Mouse (Mus musculus): ENCODE results near the gene Fam209. TPM values are rescaled to one million over a fixed set of nuclear protein-coding genes. Genes with fewer than 3 reads are reported as not detected.

Gene Fam209
- polyA plus RNA-seq, 1 experiment from 2014 or later, result not detected

- 13% methylated on average over 3 of the region's 3 CpGs for WGBS
- H3K4me3 ChIP-seq, result peak overlapping the region; percentile 47
- peaks cover 14% of the 10 kb centered on the region for H3K4me1 ChIP-seq (replicated peaks)
- H3K36me3 ChIP-seq, result no peaks in the 10 kb centered on the region
- peak overlapping the region; percentile 54 for H3K9ac ChIP-seq
- H3K27ac ChIP-seq, result peak overlapping the region; percentile 78
- H3K27me3 ChIP-seq, result no peaks in the 10 kb centered on the region
- ATAC-seq (replicated peaks; ENCODE audit: insufficient number of reproducible peaks, insufficient read depth, low FRiP score, low read depth), result peak; percentile 77
- H3K4me2 ChIP-seq, result peak overlapping the region; percentile 63
- H3K9me3 ChIP-seq (replicated peaks), result no peaks in the 10 kb centered on the region
Measured at GRCm38 (mm10) chr2:172477350-172477749, 5.0 kb downstream of the Fam209 start.

DNA sequence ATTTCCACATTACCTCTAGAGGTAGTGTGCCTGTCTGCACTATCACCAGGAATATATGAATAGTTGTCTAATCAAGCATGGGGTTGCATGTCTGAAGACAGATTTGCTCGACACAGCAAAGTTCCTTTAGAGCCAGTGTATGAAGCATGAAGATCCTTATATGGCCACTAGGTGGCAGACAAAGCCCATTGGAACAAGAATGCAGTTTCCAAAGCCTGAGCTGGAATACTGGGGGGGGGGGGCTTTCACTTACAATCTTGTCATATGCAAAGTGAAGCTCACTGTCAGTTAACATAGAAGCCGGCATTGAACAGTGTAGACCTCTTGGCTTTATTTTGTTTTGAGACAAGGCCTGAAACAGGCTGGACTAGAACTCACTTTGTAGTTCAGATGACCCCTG is 5.5 kb downstream of the Fam209 start:
- H3K9ac ChIP-seq, result peak overlapping the region; percentile 54
- H3K36me3 ChIP-seq, result no peaks in the 10 kb centered on the region
- no peaks in the 10 kb centered on the region for H3K27me3 ChIP-seq
- peak overlapping the region; percentile 78 for H3K27ac ChIP-seq
- peak overlapping the region; percentile 47 for H3K4me3 ChIP-seq
- H3K4me1 ChIP-seq (replicated peaks), result peaks cover 14% of the 10 kb centered on the region
- 3% methylated on average over 2 of the region's 2 CpGs for WGBS
- no peaks in the 10 kb centered on the region for H3K9me3 ChIP-seq (replicated peaks)
- H3K4me2 ChIP-seq, result peak overlapping the region; percentile 63
- no peak for ATAC-seq (replicated peaks; ENCODE audit: insufficient number of reproducible peaks, insufficient read depth, low FRiP score, low read depth)

- Histone ChIP-seq H3K27me3 (no peaks in the 10 kb centered on the region), H3K9me3 (replicated peaks) (no peaks in the 10 kb centered on the region), H3K27ac (no peak overlapping the region), H3K4me3 (no peak overlapping the region), H3K36me3 (no peaks in the 10 kb centered on the region), H3K4me2 (no peak overlapping the region), H3K9ac (no peak overlapping the region), H3K4me1 (replicated peaks) (peaks cover 7% of the 10 kb centered on the region)
- 59% methylated on average over 7 of the region's 7 CpGs for WGBS
- ATAC-seq (replicated peaks; ENCODE audit: insufficient number of reproducible peaks, insufficient read depth, low FRiP score, low read depth), result no peak
Measured at GRCm38 (mm10) chr2:172480296-172480695, 8.0 kb downstream of the Fam209 start.

GRCm38 (mm10) chr2:172481654-172482385 is 9.5 kb downstream of the Fam209 start:
- Histone ChIP-seq H3K9me3 (replicated peaks) (no peaks in the 10 kb centered on the region), H3K4me2 (no peak overlapping the region), H3K27me3 (no peaks in the 10 kb centered on the region), H3K9ac (no peak overlapping the region), H3K4me1 (replicated peaks) (peaks cover 4% of the 10 kb centered on the region), H3K4me3 (no peak overlapping the region), H3K27ac (no peak overlapping the region), H3K36me3 (no peaks in the 10 kb centered on the region)
- no peak for ATAC-seq (replicated peaks; ENCODE audit: insufficient number of reproducible peaks, insufficient read depth, low FRiP score, low read depth)
- WGBS, result 81% methylated on average over 16 of the region's 16 CpGs

GRCm38 (mm10) chr2:172483766-172484413 is 11.6 kb downstream of the Fam209 start:
- WGBS, result 80% methylated on average over 14 of the region's 14 CpGs
- no peak overlapping the region for H3K9ac ChIP-seq
- H3K36me3 ChIP-seq, result no peaks in the 10 kb centered on the region
- no peak overlapping the region for H3K27ac ChIP-seq
- no peak overlapping the region for H3K4me2 ChIP-seq
- H3K4me1 ChIP-seq (replicated peaks), result no peaks in the 10 kb centered on the region
- H3K4me3 ChIP-seq, result no peak overlapping the region
- no peak for ATAC-seq (replicated peaks; ENCODE audit: insufficient number of reproducible peaks, insufficient read depth, low FRiP score, low read depth)
- no peaks in the 10 kb centered on the region for H3K9me3 ChIP-seq (replicated peaks)
- no peaks in the 10 kb centered on the region for H3K27me3 ChIP-seq

DNA sequence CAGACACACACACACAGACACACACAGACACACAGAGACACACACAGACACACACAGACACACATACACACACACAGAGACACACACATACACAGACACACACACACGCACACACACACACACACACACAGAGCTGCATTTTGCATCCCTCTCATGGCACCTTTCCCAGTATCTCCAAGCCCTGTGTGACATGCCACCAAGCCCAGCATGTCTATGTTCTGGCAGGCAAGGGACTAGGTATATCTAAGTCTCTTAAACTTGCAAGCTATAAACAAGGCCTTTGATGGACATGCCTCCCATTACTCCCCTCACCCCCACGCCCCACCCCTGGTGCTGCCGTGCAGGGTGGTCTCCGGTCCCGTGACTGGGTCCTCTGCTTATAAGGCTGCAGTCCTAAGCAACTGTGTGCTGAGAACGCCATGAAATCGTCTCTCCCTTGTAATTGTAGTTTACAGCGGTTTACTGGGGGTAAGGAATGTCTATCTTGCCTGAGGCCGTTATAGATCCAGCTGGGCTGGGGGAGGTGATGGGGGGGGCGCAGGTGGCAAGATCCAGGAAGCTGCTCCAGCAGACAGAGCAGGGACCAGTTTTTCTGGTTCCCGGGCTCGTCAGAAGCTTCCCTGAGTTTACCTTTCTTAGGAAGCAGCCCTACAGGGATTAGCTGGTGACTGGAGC is 12.5 kb downstream of the Fam209 start:
- no peak overlapping the region for H3K27ac ChIP-seq
- H3K36me3 ChIP-seq, result no peaks in the 10 kb centered on the region
- no peaks in the 10 kb centered on the region for H3K27me3 ChIP-seq
- 47% methylated on average over 12 of the region's 12 CpGs for WGBS
- no peak overlapping the region for H3K4me2 ChIP-seq
- no peak for ATAC-seq (replicated peaks; ENCODE audit: insufficient number of reproducible peaks, insufficient read depth, low FRiP score, low read depth)
- no peak overlapping the region for H3K9ac ChIP-seq
- H3K4me1 ChIP-seq (replicated peaks), result no peaks in the 10 kb centered on the region
- no peaks in the 10 kb centered on the region for H3K9me3 ChIP-seq (replicated peaks)
- H3K4me3 ChIP-seq, result no peak overlapping the region

- no peaks in the 10 kb centered on the region for H3K9me3 ChIP-seq (replicated peaks)
- no peak overlapping the region for H3K4me2 ChIP-seq
- ATAC-seq (replicated peaks; ENCODE audit: insufficient number of reproducible peaks, insufficient read depth, low FRiP score, low read depth), result no peak
Measured at GRCm38 (mm10) chr2:172496736-172497345, 24.5 kb downstream of the Fam209 start.

DNA sequence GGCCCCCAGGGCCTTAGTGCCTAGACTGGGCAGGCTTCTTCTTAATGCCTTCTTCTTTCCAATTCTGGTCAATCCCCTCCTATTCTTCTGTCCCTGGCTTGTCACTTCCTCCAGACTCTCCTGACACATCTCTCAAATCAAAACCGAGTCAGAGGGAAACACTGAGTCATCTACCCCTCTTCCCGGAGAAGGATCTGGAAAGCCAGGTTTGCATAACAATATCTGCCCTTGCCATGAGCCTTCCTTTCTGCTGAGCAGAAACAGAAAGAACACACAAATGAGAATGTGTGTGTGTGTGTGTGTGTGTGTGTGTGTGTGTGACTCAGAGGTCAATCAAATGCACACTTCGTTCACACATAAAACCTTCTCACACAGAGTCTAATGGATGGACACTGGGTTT is 26.5 kb downstream of the Fam209 start:
- H3K4me1 ChIP-seq (replicated peaks), result no peaks in the 10 kb centered on the region
- no peak for ATAC-seq (replicated peaks; ENCODE audit: insufficient number of reproducible peaks, insufficient read depth, low FRiP score, low read depth)
- H3K9me3 ChIP-seq (replicated peaks), result no peaks in the 10 kb centered on the region
- no peaks in the 10 kb centered on the region for H3K36me3 ChIP-seq
- no peak overlapping the region for H3K4me2 ChIP-seq
- WGBS, result 45% methylated on average over 3 of the region's 3 CpGs
- H3K27me3 ChIP-seq, result no peaks in the 10 kb centered on the region; the same call in 1 of the 2 replicates
- no peak overlapping the region for H3K27ac ChIP-seq
- no peak overlapping the region for H3K4me3 ChIP-seq
- no peak overlapping the region for H3K9ac ChIP-seq

More at GRCm38 (mm10) chr2:172496736-172497345, 24.5 kb downstream of the Fam209 start:
- no peaks in the 10 kb centered on the region for H3K36me3 ChIP-seq
- H3K4me1 ChIP-seq (replicated peaks), result no peaks in the 10 kb centered on the region
- no peak overlapping the region for H3K9ac ChIP-seq
- no peaks in the 10 kb centered on the region for H3K27me3 ChIP-seq
- H3K4me3 ChIP-seq, result no peak overlapping the region
- WGBS, result 68% methylated on average over 8 of the region's 8 CpGs
- H3K27ac ChIP-seq, result no peak overlapping the region

GRCm38 (mm10) chr2:172500752-172501316 is 28.5 kb downstream of the Fam209 start:
- WGBS, result 29% methylated on average over 7 of the region's 7 CpGs
- H3K4me2 ChIP-seq, result no peak overlapping the region
- no peak overlapping the region for H3K4me3 ChIP-seq
- H3K9ac ChIP-seq, result no peak overlapping the region
- H3K27ac ChIP-seq, result no peak overlapping the region
- ATAC-seq (replicated peaks; ENCODE audit: insufficient number of reproducible peaks, insufficient read depth, low FRiP score, low read depth), result no peak
- H3K4me1 ChIP-seq (replicated peaks), result no peaks in the 10 kb centered on the region
- H3K36me3 ChIP-seq, result no peaks in the 10 kb centered on the region
- H3K27me3 ChIP-seq, result no peaks in the 10 kb centered on the region; the same call in 1 of the 2 replicates
- H3K9me3 ChIP-seq (replicated peaks), result no peaks in the 10 kb centered on the region

DNA sequence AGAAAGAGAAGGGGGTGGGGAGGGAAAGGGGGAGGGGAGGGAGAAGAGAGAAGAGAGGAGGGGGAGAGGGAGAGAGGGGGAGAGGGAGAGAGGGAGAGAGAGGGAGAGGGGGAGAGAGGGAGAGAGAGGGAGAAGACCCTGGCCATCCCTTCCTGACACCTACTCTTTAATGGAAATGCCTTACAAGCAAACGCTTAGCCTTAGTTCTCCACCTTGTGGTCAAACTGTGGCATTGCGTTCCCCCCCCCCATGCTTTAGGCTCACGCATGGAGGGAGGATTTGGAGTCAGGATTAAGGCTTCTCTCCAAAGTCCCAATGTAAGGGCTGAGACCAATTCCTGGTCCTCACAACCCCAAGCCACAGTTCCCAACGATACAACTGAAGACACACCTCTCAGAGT is 29.0 kb downstream of the Fam209 start:
- no peak overlapping the region for H3K27ac ChIP-seq
- H3K4me2 ChIP-seq, result no peak overlapping the region
- no peaks in the 10 kb centered on the region; the same call in 1 of the 2 replicates for H3K27me3 ChIP-seq
- H3K36me3 ChIP-seq, result no peaks in the 10 kb centered on the region
- ATAC-seq (replicated peaks; ENCODE audit: insufficient number of reproducible peaks, insufficient read depth, low FRiP score, low read depth), result no peak
- no peak overlapping the region for H3K9ac ChIP-seq
- H3K9me3 ChIP-seq (replicated peaks), result no peaks in the 10 kb centered on the region
- no peak overlapping the region for H3K4me3 ChIP-seq
- 6% methylated on average over 4 of the region's 4 CpGs for WGBS
- no peaks in the 10 kb centered on the region for H3K4me1 ChIP-seq (replicated peaks)

DNA sequence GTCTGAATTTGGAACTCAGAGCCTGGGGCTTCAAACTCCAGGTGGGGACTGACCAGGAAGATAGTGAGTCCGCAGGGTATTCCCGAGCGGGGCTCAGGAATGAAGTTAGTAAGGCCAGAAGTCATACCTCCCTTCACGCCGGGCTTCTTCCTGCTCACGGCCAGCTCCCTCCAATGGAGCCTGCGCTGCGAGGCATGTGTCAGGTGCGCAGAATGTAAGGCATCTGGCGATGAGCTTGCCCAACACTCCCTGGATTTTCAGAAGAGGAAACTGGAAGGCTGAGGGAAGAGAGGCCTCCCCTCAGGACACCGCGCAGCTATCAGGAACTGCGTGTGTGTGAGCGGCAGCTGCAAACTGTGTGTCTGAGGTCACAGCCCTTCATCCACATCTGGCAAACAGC is 29.8 kb downstream of the Fam209 start:
- no peaks in the 10 kb centered on the region; the same call in 1 of the 2 replicates for H3K27me3 ChIP-seq
- H3K4me3 ChIP-seq, result no peak overlapping the region
- H3K27ac ChIP-seq, result no peak overlapping the region
- H3K4me1 ChIP-seq (replicated peaks), result no peaks in the 10 kb centered on the region
- no peak overlapping the region for H3K4me2 ChIP-seq
- no peak overlapping the region for H3K9ac ChIP-seq
- no peaks in the 10 kb centered on the region for H3K9me3 ChIP-seq (replicated peaks)
- WGBS, result 49% methylated on average over 14 of the region's 14 CpGs
- no peaks in the 10 kb centered on the region for H3K36me3 ChIP-seq
- ATAC-seq (replicated peaks; ENCODE audit: insufficient number of reproducible peaks, insufficient read depth, low FRiP score, low read depth), result no peak

Measured in heart, embryonic 15.5 days (tissue).